Mouse (Mus musculus): ENCODE results near the gene Tnfrsf25.

DNA sequence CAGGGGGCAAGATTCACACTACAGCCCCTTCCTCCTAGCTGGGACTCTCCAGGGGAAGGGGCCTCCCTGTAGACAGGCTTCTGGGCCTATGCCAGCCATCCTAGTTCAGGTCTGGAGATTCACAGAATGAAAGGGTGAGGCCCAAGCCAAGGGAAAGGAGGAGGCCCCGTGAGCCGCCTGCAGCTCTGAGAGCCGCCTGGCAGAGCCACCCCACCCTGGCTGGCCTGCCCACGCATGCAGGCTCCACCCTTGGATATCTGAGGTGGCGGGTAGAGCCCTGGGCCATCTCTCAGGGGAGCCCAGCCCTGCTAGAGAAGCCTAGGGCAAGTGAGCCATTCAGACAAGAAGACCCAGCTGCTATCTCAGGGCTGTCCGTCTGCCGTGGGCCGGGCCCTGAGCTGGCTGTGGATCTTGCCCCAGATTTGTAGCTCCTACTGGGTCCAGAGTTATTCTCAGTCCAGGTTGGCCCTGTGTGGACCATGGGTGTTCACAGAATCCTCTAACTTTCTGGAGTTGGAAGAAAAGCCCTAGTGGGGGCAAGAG, 22.9 kb upstream of the Tnfrsf25 start:
- TF ChIP-seq CTCF (IDR thresholded peaks at IDR 0.05; ENCODE audit: extremely low read depth, insufficient read length, insufficient replicate concordance, low read depth, low read length) = no peak
- TF ChIP-seq POLR2A (IDR thresholded peaks at IDR 0.05; ENCODE audit: low read depth, low read length) = no peak
